Mouse (Mus musculus) bone marrow macrophage, adult 2 months (primary cell): ENCODE measurements around the gene Sulf2.

Experiments
- CTCF ChIP-seq: IDR thresholded peaks from 2 replicates; pipeline ENCODE4 v1.5.1; 2012; ENCODE audit warnings: low read depth, mild to moderate bottlenecking, low read length, moderate library complexity
- POLR2A ChIP-seq: IDR thresholded peaks from 2 replicates; pipeline ENCODE4 v1.6.1; 2012; ENCODE audit warnings: mild to moderate bottlenecking, low read depth, low read length, borderline replicate concordance

DNA sequence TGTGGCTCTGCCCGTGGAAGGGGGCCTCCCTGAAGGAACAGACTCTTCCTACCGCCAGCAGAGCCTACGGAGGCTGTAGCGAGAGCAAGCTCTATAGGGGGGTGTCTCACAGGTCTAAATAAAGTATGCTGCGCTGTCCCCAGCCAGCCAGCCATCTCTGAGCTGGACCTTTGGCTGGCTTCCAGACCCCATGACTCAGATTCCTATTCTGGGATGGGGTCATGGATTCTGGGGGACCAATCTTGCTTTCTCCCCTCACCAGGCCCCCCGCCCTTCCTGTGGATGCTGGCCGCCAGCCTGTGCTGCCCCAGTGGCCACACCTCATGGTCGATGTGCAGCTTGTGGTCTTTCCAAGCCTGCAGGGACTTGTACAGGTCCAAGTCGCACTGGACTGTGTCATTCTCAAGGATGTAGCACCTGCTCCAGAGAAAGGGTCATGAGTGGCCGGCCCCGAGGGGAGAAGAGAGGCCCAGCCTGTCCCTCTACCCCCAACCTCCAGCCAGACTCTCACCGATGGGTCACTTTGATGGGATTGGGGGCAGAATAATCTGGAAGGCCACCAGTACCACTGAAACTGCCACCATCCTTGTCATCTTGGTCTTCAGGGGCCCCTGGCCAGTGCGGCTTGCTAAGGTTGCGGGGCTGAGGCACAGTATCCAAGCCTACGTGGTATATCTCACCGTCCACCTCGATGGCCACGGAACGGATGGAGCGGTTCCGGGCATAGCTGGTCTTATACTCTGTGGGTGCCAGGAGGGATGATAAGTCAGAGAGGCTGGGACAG lies 74.3 kb downstream of the Sulf2 start:
- TF ChIP-seq CTCF (no peak), POLR2A (no peak)
